Mouse (Mus musculus): ENCODE measurements around the gene Gbx1. TPM values are rescaled to one million over a fixed set of nuclear protein-coding genes. Genes with fewer than 3 reads are reported as not detected.

Gbx1 gene
- polyA plus RNA-seq, 1 experiment from 2014 or later, result 0.02 TPM

DNA sequence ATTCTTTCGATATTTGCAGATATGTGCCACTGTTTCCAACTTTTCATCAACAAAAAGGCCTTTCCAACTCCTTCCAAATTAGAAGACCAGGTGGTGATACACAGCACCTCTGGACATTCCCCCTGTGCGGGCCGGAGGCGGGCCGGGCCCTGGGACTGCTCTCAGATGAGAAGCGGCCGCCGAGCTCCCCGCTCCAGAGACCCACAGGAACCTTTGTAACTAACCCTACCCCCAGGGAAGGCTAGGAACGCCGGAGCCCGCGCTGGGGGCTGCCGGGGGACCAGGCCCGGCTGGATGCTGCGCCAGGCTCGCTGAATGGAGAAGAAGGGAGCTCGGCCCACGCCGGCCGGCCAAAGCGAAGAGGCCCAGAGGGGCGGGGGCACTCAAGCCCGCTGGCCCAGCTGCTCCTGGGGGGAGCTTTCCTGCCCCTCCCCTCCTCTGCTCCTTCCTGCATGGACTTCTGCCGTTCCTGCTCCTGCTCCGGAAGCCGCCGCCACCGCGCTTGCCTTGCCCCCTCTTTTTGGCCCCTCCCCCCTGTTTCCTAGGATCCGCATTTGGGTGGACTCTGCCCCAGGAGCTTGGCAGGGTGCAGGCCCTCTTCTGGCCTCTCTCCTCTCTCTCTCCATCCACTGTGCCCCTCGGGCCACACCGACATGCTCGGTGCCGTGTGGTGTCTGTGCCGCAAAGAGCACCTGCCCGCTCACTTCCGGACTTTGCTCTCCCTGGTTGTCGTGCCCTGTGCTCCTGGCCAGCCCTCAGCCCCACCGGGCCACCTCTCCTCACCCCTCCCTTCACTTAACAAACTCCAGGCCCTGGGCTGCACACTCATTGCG, 44.5 kb downstream of the Gbx1 start:
- Histone ChIP-seq H3K36me3 (ENCODE audit: control insufficient read depth, insufficient read depth, low read length) (peaks cover 49% of the 10 kb centered on the region), H3K9me3 (ENCODE audit: control insufficient read depth, low read length) (no peaks in the 10 kb centered on the region), H3K9ac (ENCODE audit: low read length) (no peak overlapping the region), H3K27ac (replicated peaks) (no peak overlapping the region), H3K4me1 (replicated peaks; ENCODE audit: control insufficient read depth, insufficient read depth) (no peaks in the 10 kb centered on the region), H3K27me3 (ENCODE audit: control insufficient read depth, insufficient read depth, low read length) (no peaks in the 10 kb centered on the region), H3K4me3 (ENCODE audit: low read depth, low read length) (no peak overlapping the region), H3K4me2 (replicated peaks; ENCODE audit: low read depth) (no peak overlapping the region)
- WGBS, result 62% methylated on average over 38 of the region's 41 CpGs
- ATAC-seq (ENCODE audit: low FRiP score, low TSS enrichment) (peak; percentile 36), DNase-seq (ENCODE audit: low spot score) (peak; percentile 61)
- TF ChIP-seq EP300 (optimal IDR thresholded peaks at IDR 0.05) (no peak), CTCF (IDR thresholded peaks at IDR 0.05; ENCODE audit: low read depth) (no peak)

DNA sequence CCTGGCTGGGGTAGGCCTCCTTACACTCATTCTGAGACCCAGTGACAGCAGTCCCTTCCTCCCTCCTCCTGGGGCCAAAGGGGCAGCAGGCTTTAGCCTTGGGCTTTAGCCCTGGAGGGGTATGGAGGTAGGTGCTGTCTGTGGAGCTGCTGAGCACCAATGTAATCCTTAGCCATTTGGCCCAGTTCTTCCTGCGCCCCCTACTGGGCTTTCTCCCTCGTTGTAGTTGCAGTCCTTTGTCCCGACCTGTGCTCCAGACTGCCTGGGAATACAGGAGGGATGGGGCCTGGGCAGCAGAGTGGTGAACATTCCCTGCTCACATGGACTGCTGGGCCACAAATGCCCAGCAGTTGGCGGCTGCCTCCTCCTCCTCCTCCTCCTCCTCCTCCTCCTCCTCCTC, 45.4 kb downstream of the Gbx1 start:
- Histone ChIP-seq H3K27me3 (ENCODE audit: control insufficient read depth, insufficient read depth, low read length) (no peaks in the 10 kb centered on the region), H3K36me3 (ENCODE audit: control insufficient read depth, insufficient read depth, low read length) (peaks cover 53% of the 10 kb centered on the region), H3K4me2 (replicated peaks; ENCODE audit: low read depth) (no peak overlapping the region), H3K4me1 (replicated peaks; ENCODE audit: control insufficient read depth, insufficient read depth) (no peaks in the 10 kb centered on the region), H3K27ac (replicated peaks) (no peak overlapping the region), H3K9ac (ENCODE audit: low read length) (no peak overlapping the region), H3K4me3 (ENCODE audit: low read depth, low read length) (no peak overlapping the region), H3K9me3 (ENCODE audit: control insufficient read depth, low read length) (no peaks in the 10 kb centered on the region)
- TF ChIP-seq EP300 (optimal IDR thresholded peaks at IDR 0.05), result no peak
- TF ChIP-seq CTCF (IDR thresholded peaks at IDR 0.05; ENCODE audit: low read depth), result peak; percentile 80
- ATAC-seq (ENCODE audit: low FRiP score, low TSS enrichment), result peak; percentile 53; the same call in 1 of the 2 replicates
- WGBS, result 19% methylated on average over 4 of the region's 4 CpGs
- peak; percentile 85 for DNase-seq (ENCODE audit: low spot score)

DNA sequence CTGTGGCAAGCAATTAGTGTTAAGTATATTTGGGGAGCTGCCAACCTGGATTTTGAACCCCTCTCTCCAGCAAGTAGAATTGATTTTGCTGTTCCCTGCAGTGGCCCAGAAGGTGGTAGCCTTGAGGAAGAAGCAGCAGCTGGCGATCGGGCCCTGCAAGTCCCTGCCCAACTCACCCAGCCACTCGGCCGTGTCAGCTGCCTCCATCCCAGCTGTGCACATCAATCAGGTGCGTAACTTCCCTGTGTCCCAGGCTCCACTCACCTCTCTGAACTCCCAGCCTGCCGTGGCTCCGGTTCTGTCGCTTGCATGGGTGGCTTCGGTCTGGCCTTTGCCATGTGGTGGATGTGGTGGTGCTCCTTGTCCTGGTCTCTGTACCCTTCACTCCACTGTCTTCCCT, 49.1 kb downstream of the Gbx1 start:
- peaks cover 45% of the 10 kb centered on the region for H3K36me3 ChIP-seq (ENCODE audit: control insufficient read depth, insufficient read depth, low read length)
- TF ChIP-seq CTCF (IDR thresholded peaks at IDR 0.05; ENCODE audit: low read depth) (no peak), EP300 (optimal IDR thresholded peaks at IDR 0.05) (no peak)
- no peaks in the 10 kb centered on the region for H3K27me3 ChIP-seq (ENCODE audit: control insufficient read depth, insufficient read depth, low read length)
- H3K27ac ChIP-seq (replicated peaks), result no peak overlapping the region
- 0 out of 2 replicates have a peak, but pooled peaks cover 3% of the 10 kb centered on the region for H3K4me1 ChIP-seq (replicated peaks; ENCODE audit: control insufficient read depth, insufficient read depth)
- H3K4me2 ChIP-seq (replicated peaks; ENCODE audit: low read depth), result no peak overlapping the region
- no peaks in the 10 kb centered on the region for H3K9me3 ChIP-seq (ENCODE audit: control insufficient read depth, low read length)
- H3K9ac ChIP-seq (ENCODE audit: low read length), result no peak overlapping the region
- H3K4me3 ChIP-seq (ENCODE audit: low read depth, low read length), result no peak overlapping the region
- no peak for ATAC-seq (ENCODE audit: low FRiP score, low TSS enrichment)
- whole genome bisulfite sequencing, result 86% methylated on average over 9 of the region's 9 CpGs
- no peak for DNase-seq (ENCODE audit: low spot score)

DNA sequence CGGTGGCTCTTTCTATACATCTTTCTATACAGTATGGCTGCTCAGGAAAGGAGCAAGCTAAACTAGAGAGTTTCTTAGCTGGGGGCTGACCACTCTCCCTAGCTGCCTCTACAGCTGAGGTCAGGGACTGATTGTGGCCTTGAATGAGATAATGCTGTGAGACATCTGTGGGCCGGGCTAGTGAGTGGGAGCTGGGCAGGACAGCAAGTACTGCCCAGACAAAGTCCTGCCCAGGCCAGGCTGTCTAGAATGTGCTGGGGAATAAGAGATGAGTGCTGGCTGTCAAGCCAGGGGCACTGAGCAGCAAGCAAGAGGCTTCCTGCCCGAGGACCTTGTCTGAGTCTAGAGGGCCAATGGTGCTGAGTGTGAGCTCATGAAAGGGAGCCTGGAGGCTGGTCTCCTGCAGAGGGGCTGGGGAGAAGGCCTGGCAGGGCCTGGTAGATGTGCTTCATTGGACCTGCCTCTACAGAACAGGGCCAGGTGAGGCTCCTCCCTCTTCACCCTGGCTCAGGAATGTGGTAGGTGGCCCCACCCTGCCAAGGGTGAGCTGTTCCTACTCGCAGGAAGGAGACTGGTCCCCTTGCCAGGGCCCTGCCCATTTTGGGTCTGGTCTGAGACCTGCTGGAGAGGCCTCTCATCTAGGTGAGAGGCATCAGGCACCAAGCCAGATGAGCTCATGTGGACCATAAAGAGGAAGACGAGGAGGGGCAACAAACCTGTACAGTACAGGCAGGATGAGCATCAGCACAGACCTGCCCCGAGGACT, 51.3 kb downstream of the Gbx1 start:
- 0 out of 2 replicates have a peak, but pooled peaks cover 3% of the 10 kb centered on the region for H3K4me1 ChIP-seq (replicated peaks; ENCODE audit: control insufficient read depth, insufficient read depth)
- TF ChIP-seq EP300 (optimal IDR thresholded peaks at IDR 0.05) (no peak), CTCF (IDR thresholded peaks at IDR 0.05; ENCODE audit: low read depth) (no peak)
- ATAC-seq (ENCODE audit: low FRiP score, low TSS enrichment) (peak; percentile 87), DNase-seq (ENCODE audit: low spot score) (peak; percentile 85)
- H3K4me3 ChIP-seq (ENCODE audit: low read depth, low read length), result peak overlapping the region; percentile 53
- peak overlapping the region; percentile 72 for H3K9ac ChIP-seq (ENCODE audit: low read length)
- peak overlapping the region; percentile 70 for H3K4me2 ChIP-seq (replicated peaks; ENCODE audit: low read depth)
- H3K9me3 ChIP-seq (ENCODE audit: control insufficient read depth, low read length), result no peaks in the 10 kb centered on the region
- peaks cover 35% of the 10 kb centered on the region for H3K36me3 ChIP-seq (ENCODE audit: control insufficient read depth, insufficient read depth, low read length)
- no peaks in the 10 kb centered on the region for H3K27me3 ChIP-seq (ENCODE audit: control insufficient read depth, insufficient read depth, low read length)
- WGBS, result 63% methylated on average over 6 of the region's 6 CpGs
- H3K27ac ChIP-seq (replicated peaks), result peak overlapping the region; percentile 86

DNA sequence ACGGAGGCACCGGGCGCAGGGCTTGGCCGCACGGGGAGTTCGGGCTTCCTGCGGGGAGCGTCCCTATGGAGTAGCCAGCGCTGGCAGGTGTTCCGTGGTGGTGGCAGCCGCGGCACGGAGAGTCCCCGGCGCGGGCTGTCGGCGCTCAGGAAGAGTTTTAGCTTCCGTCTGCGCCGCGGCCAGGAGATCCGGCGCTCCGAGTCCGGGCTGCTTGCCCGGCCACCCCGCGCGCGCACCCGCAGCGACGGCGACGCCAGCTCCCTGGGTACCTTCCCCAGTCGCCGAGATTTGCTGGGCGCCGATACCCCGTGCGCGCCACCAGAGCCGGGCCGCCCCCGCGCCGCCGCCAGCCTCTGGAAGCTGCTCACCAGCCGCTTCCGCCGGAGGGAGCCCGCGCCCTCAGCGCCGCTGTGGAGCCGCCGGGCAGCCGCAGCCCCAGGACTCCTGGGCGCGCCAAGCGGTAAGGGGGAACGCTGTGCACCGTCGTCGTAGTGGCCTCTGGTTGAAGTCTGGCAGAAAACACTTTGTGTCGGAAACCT, 52.2 kb downstream of the Gbx1 start:
- DNase-seq (ENCODE audit: low spot score), result peak; percentile 73
- peak overlapping the region; percentile 70 for H3K4me2 ChIP-seq (replicated peaks; ENCODE audit: low read depth)
- no peaks in the 10 kb centered on the region for H3K27me3 ChIP-seq (ENCODE audit: control insufficient read depth, insufficient read depth, low read length)
- peak; percentile 17; the same call in 1 of the 2 replicates for ATAC-seq (ENCODE audit: low FRiP score, low TSS enrichment)
- 14% methylated on average over 45 of the region's 67 CpGs for WGBS
- TF ChIP-seq CTCF (IDR thresholded peaks at IDR 0.05; ENCODE audit: low read depth), result peak; percentile 39
- no peak for TF ChIP-seq EP300 (optimal IDR thresholded peaks at IDR 0.05)
- peak overlapping the region; percentile 53 for H3K4me3 ChIP-seq (ENCODE audit: low read depth, low read length)
- peak overlapping the region; percentile 86 for H3K27ac ChIP-seq (replicated peaks)
- no peaks in the 10 kb centered on the region for H3K9me3 ChIP-seq (ENCODE audit: control insufficient read depth, low read length)
- peaks cover 28% of the 10 kb centered on the region for H3K36me3 ChIP-seq (ENCODE audit: control insufficient read depth, insufficient read depth, low read length)
- peak overlapping the region; percentile 72 for H3K9ac ChIP-seq (ENCODE audit: low read length)
- 0 out of 2 replicates have a peak, but pooled peaks cover 3% of the 10 kb centered on the region for H3K4me1 ChIP-seq (replicated peaks; ENCODE audit: control insufficient read depth, insufficient read depth)

Measured in stomach, postnatal 0 days (tissue).